ENCODE assay signal across 25 mouse cellular contexts in the genomic region with DNA sequence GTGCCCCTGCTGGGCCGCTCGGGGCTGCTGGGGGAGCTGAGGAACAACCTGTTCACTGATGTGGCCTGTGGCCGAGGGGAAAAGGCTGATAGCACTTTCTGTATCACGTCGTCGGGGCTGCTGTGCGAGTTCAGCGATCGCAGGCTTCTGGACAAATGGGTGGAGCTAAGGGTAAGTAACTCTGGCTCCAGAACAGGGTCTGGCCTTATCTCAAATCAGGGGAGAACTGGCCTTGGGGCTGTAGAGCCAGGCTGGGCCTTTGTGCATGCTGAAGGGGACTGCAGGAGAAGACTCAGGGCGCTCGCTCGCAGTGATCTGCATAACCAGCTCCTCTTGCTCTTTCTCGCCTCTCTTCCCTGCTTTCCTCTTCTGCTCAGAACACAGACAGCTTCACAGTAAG. TPM values are rescaled to one million over a fixed set of nuclear protein-coding genes. Genes with fewer than 3 reads are reported as not detected.
DNase-seq lines count a peak whose midpoint lies in the region; ATAC-seq lines count a peak whose summit lies in the region.
"Had no signal": no experiment of that assay in that cellular context is flagged by ENCODE, and none has a peak within 500 bp of the region (broad histone marks: within the 10 kb centered on the region; RNA-seq: fewer than 3 reads in every experiment).

No protein-coding gene starts in this region.

- H3K4me1 ChIP-seq in heart, embryonic 14.5 days (ENCODE audit: control insufficient read depth in 2 of 2, insufficient read depth in 2 of 2, low read length in 2 of 2): no peaks in the 10 kb centered on the region
- H3K4me1 ChIP-seq: hindbrain, embryonic 13.5 days; limb, embryonic 12.5 days; midbrain, embryonic 15.5 days had no signal

- no peak overlapping the region for H3K4me2 ChIP-seq in heart, embryonic 14.5 days (ENCODE audit: low read length)
- H3K4me2 ChIP-seq: hindbrain, embryonic 13.5 days; kidney, embryonic 15.5 days; limb, embryonic 12.5 days; liver, embryonic 13.5 days; lung, embryonic 14.5 days; midbrain, embryonic 15.5 days had no signal

- 55% methylated on average over 13 of the region's 13 CpGs for WGBS in heart, embryonic 14.5 days

- H3K36me3 ChIP-seq in heart, embryonic 14.5 days (ENCODE audit: control insufficient read depth, insufficient read depth, low read length): peaks cover 38% of the 10 kb centered on the region

- peak; percentile 61 to 65 for DNase-seq in adrenal gland, adult (ENCODE audit: inconsistent age in 2 of 2, low spot score in 1 of 2)
- DNase-seq in adrenal gland, adult 8-10 months: no peak
- DNase-seq in heart, adult 11 months: no peak
- DNase-seq in ovary, postnatal 36 days (ENCODE audit: low spot score): peak; percentile 43
- DNase-seq in ovary, postnatal 14 days (ENCODE audit: low spot score): no peak
- DNase-seq in testis, postnatal 10 days (ENCODE audit: low spot score): peak; percentile 48
- DNase-seq in lung, adult 18-20 months: no peak
- DNase-seq: cerebellum, adult 18-20 months; cerebellum, postnatal 14 days; heart, postnatal 4 days; kidney, adult 18-20 months; liver, embryonic 13.5 days; lung, embryonic 14.5 days; lung, postnatal 14 days; retina, postnatal 1 day; right cerebral cortex, postnatal 14 days had no signal

- ATAC-seq in heart, embryonic 14.5 days (ENCODE audit: insufficient number of reproducible peaks, insufficient read depth, low FRiP score, low read depth): no peak
- ATAC-seq: forebrain, embryonic 16.5 days; midbrain, embryonic 15.5 days had no signal

- H3K4me3 ChIP-seq in heart, embryonic 14.5 days (ENCODE audit: control insufficient read depth in 1 of 2, insufficient read depth in 1 of 2, low read depth in 1 of 2, low read length in 2 of 2): no peak overlapping the region
- H3K4me3 ChIP-seq: erythroblast, embryonic 14.5 days; hindbrain, embryonic 13.5 days; kidney, embryonic 15.5 days; left cerebral cortex, adult 2 months; limb, embryonic 12.5 days; liver, embryonic 13.5 days; midbrain, embryonic 15.5 days had no signal

- no peak overlapping the region for H3K27ac ChIP-seq in heart, embryonic 14.5 days (replicated peaks in 1 of 2; ENCODE audit: control insufficient read depth in 1 of 2, insufficient read depth in 1 of 2, low read depth in 2 of 2, low read length in 2 of 2)
- H3K27ac ChIP-seq: hindbrain, embryonic 13.5 days; kidney, embryonic 15.5 days; left cerebral cortex, adult 2 months; limb, embryonic 12.5 days; liver, embryonic 13.5 days; midbrain, embryonic 15.5 days had no signal

- H3K9ac ChIP-seq in heart, embryonic 14.5 days (ENCODE audit: low read length): 0 out of 2 replicates have a peak overlapping the region, but pooled peaks have one; percentile 8
- H3K9ac ChIP-seq: hindbrain, embryonic 13.5 days; kidney, embryonic 15.5 days; limb, embryonic 12.5 days; liver, embryonic 13.5 days; lung, embryonic 14.5 days; midbrain, embryonic 15.5 days had no signal

- H3K9me3 ChIP-seq in heart, embryonic 14.5 days (ENCODE audit: control insufficient read depth, low read length): no peaks in the 10 kb centered on the region
- H3K9me3 ChIP-seq: hindbrain, embryonic 13.5 days; kidney, embryonic 15.5 days; limb, embryonic 12.5 days; liver, embryonic 13.5 days; midbrain, embryonic 15.5 days had no signal

- H3K27me3 ChIP-seq in heart, embryonic 14.5 days (ENCODE audit: control insufficient read depth, insufficient read depth, low read length): no peaks in the 10 kb centered on the region
- H3K27me3 ChIP-seq: CH12.LX; hindbrain, embryonic 13.5 days; kidney, embryonic 15.5 days; limb, embryonic 12.5 days; liver, embryonic 13.5 days; midbrain, embryonic 15.5 days had no signal

RNA-seq across cellular contexts. Expression of gene Jmjd7, which starts 14.4 kb away (rescaled TPM):
- 10 to 100 TPM in 2 of 4 experiments, 1 to 10 TPM in 2; 7.3 to 16.7 (median 10.8) TPM for total RNA-seq in adrenal gland, adult 8-10 months (2022)
- polyA plus RNA-seq in heart, embryonic 14.5 days (2014; fragmentation: Nextera tagmentation; extraction: Ambion mirVana): 18.1 and 20.7 TPM in 2 replicates

RNA-seq across cellular contexts. Expression of gene Gm28042, which starts 14.4 kb away (rescaled TPM):
- 1 to 10 TPM in 2 of 4 experiments, under 1 TPM in 2; 0.78 to 1.6 (median 0.96) TPM for total RNA-seq in adrenal gland, adult 8-10 months (2022)
- polyA plus RNA-seq in heart, embryonic 14.5 days (2014; fragmentation: Nextera tagmentation; extraction: Ambion mirVana): 1.9 and 3.6 TPM in 2 replicates

RNA-seq across cellular contexts. Expression of gene Pla2g4b, which starts 20.3 kb away (rescaled TPM):
- 1 to 10 TPM; 1.4 to 4.6 (median 3.8) TPM for total RNA-seq in adrenal gland, adult 8-10 months (2022)
- 0.84 and 0.86 TPM in 2 replicates for polyA plus RNA-seq in heart, embryonic 14.5 days (2014; fragmentation: Nextera tagmentation; extraction: Ambion mirVana)

RNA-seq across cellular contexts. Expression of gene Mapkbp1, which starts 40.4 kb away (rescaled TPM):
- total RNA-seq in adrenal gland, adult 8-10 months (2022): 10 to 100 TPM in 3 of 4 experiments, 1 to 10 TPM in 1; 9.1 to 22.4 (median 16.9) TPM
- 1.7 and 2.1 TPM in 2 replicates for polyA plus RNA-seq in heart, embryonic 14.5 days (2014; fragmentation: Nextera tagmentation; extraction: Ambion mirVana)

Comparison
In these comparisons a context has a peak if more than half of its experiments do, and no peak if none do; other contexts are left out.
1. DNase-seq: peak in adrenal gland, adult (2 of 2), ovary, postnatal 36 days (single experiment) and testis, postnatal 10 days (single experiment); none in adrenal gland, adult 8-10 months (single experiment), heart, adult 11 months (single experiment), ovary, postnatal 14 days (single experiment) and lung, adult 18-20 months (0 of 2).